Mouse (Mus musculus) right cerebral cortex, postnatal 10 days (tissue): ENCODE measurements around the gene Ncapg2.

Source experiments
- DNase-seq, 2 experiments: peaks; one replicate each; pipeline ENCODE4 v3.0.0; 2021; ENCODE audit warnings: low spot score in 2 of 2

Gene Ncapg2

DNA sequence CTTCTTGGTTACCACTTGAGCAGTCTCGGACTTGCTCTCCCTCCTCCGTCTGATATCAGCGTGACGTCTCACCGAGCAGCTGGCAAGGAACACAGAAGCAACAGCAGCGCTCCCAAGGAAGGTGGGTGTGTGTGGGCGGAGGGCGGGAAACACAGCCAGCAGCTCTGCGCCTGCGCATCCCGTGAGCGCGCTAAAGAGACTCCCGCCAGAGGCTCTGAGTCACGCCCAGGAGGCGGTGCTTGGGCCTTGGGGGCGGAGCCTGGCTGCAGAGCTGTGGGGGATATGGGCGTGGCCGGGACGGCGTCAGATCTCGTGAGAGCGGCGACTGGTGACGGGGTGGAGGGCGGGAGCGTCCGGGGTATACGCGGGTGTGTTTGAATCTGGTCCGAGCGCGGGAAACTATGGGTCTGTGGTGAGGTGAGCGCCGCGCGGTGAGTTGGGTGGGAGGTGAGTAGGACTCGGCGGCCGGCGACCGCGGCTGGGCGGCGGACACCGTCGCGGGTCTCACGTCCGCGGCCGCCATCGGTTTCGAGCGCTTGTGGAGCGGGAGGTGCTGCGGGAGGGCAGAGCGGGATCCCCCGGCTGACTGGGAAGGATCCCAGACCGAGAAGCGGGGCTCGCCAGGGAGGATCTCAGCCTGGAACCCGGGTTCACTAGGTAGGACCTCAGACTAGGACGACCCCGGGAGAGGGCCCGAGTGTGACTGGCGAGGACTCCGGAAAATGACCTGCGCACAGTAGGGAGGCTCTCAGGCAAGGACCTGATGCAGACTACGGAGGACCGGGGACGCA lies at the start of gene Ncapg2:
TSS of gene Ncapg2 (plus strand) at position 358 of the 791 bp plus-strand sequence.
- DNase-seq: peak; percentile 99

DNA sequence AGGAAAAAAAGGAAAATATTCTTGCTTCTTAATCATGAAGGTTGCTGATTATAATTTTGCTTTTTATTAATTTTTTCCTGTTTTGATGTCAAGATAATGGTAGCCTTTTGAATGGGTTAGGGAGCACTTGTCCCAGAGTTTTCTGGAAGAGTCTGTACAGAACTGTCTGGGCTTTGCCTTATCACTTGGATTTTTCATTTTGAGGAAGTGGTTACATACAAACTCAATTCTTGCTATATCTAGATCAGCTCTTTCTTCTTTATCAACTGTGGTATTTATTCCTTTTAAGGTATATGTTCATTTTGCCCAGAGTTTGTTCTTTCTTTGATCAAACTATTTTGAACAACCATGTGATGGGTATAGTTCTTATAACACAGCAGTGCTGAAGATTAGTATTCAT lies 43.1 kb upstream of the Ncapg2 start:
- no peak for DNase-seq

DNA sequence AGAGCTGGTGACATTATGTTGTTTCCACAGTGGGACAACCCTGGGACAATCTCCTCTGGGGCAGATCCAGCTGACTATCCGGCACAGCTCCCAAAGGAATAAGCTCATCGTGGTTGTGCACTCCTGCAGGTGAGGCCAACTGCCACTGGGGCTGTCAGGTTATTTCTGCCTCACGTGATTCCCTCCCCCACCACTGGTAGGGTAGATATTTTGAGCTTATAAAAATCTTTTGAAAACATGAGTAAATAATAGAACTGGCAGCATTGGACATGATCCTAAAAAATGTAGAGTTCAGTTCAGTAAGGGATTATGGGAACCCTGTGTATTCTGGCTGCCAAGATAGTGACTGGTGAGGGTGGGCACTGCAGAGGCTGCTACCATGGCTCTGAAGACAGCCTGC lies 38.3 kb upstream of the Ncapg2 start:
- DNase-seq: no peak

DNA sequence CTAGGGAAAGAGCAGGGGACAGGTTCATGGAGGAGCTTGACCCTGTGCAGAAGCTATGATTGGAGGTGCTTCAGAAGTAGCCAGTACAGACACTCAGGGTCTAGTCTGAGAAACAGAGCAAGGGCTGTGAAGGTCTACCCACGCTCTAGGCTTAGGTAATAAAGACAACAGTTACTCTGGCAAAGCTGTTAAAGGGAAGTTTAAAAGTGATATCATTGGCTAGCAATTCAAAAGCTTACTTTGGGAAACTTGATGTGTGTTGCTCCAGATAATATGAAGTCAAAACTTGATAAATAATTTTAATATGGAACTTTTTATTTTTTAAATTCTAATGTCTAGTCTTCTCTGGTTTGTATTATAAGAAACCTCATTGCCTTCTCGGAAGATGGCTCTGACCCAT lies 37.9 kb upstream of the Ncapg2 start:
- no peak for DNase-seq

DNA sequence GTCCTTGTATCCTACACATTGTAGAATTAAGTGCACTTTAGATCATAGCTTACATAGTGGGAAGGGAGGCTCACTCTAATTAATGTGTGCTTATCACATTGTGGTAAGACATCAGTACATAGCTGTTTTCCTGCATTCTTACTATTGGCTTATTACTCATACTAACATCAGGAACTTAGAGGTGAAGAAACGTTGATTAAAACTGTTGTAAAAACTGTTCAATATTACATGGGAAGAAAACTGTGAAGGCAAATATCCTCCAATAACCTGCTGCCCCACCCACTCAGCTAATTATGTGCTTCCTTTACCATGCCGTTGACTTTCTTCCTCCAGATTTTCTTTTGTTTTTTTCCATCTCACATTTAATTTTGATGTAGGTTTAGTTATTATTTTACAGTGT lies 36.3 kb upstream of the Ncapg2 start:
- no peak for DNase-seq

DNA sequence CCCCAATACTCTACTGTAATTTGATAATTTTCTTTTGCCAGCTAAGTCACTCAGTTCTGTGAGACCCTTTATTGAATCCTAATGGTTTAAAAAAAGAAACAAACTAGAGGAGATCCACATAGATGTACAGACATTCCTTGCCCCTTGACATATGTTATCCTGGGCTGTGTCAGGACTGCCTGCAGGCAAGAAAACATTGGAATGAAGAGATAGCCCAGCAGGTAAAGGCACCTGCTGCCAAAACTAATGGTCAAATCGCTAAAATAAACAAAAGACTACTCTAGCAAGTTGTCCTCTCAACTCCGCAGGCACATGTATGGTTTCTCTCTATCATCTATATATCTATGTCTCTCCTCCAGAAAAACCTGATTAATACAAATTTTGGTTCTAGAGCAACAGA lies 22.1 kb upstream of the Ncapg2 start:
- no peak for DNase-seq

DNA sequence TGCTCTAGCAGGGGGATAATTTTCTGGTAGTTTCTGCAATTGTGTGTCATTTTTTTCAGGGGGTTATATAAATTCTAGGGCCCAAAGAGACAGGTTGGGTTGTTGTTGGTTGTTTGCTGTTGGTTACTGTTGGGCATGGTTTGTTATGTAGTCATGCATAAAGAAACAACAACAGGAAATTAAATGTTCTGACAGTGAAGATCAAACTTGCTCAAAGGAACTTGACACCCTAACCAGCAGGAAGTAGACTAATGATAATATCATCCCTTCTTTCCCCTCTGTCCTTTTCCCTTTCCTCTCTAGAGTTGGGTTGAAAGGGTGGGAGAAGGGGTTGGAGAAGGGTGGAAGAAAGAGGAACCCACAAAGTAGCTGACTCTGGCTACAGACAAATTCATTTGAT lies 21.2 kb upstream of the Ncapg2 start:
- DNase-seq: no peak

DNA sequence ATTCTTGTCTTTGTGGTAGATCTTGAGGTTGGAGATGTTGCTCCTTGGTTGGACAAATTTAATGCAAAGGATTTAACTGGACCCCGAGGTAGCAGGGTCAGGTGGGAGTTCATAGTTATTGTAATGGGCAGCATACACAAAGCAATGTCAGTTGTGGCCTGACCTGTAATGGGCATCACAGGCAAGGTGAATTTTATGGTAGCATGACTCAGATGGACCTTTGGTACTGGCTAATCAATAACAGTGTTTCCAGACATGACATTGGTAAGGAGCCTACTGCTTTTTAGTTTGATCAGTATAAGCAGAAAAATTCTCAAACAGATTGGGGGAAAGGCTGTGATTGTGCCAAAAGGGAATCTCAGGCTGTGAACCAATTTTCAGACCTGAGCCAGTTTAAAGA lies 18.4 kb upstream of the Ncapg2 start:
- no peak for DNase-seq

DNA sequence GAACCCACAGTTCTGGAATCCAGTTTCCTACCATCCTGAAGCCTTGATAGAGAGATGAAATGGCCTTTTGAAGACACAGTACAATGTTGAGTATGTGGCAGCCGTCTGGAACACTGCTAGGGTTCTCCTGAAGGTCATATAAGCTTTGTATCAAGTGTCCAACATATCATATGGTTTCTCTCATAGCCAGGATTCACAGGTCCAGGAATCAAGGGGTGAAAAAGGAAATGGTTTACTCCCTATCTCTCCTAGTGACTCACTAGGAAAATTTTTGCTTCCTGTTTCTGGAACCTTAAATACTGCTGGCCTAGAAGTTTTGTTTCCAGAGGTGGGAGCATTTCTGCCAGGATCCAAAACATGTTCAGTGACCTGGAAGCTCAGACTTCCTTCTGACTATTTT lies 15.3 kb upstream of the Ncapg2 start:
- DNase-seq: no peak

DNA sequence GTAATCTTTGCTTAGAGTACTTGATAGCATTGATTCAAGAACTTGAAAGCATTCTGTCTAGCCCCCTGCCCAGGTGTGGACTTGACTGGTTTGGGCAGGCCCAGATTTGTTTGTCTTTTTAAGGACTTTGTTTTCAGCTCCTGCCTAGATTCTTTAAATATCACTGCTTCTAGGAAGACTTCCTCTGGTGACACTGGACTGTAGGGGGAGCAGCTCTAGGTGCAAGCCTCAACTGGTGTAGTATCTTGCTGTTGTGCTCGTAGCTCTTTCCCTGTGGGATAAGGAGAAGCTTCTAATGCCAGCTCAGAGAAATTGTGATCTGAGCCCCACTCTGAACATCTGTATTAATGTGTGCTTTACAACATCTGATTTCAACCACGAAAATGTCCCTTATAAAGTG lies 10.9 kb upstream of the Ncapg2 start:
- DNase-seq: no peak

DNA sequence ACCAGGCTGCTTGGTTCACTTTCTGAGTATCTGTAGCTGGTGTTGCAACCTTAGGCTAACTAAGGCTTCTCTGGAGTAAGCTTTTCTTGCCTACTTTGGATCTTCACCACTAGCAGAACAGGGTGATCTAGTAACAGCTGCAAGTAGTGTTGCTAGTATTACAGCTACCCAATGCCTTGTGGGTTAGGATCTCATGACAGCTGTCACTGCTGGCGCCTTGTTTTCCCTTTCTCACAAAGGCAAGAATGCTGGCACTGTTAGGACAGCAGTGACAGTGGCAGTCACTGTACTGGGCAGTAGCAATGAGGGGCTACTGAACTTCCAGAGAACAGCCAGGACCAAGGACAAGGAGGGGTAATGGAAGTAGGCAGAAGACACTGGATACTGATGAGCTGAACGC lies 9.9 kb upstream of the Ncapg2 start:
- DNase-seq: no peak

DNA sequence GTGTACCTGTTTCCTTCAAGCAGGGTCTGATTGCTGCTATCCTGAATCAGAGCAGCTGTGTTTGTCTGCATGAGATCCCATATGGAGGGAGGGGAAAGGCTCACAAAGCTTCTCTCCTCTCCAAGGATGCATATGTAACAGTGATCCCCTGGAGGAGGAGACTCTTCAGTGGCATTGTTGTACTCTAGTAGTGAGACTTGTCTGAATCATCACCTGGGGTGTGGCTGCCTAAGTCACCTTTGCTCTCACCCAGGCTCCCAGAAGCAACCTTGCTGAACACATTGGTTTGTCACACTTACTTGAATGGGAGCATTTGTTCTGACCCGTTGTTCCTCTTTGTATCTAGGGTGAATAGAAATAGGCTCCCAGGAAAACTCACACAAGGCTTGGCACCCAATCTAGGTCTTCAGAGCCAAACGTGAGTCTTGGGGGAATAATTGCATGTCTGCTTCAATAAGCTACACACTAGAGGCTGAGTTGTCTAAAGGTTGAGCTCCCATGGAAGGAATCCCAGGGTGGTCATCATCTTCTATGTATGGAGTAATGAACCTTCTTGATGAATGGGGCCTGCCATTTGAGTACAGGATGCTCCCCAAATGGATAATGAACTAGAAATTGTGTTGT lies 9.0 kb upstream of the Ncapg2 start:
- DNase-seq: no peak

DNA sequence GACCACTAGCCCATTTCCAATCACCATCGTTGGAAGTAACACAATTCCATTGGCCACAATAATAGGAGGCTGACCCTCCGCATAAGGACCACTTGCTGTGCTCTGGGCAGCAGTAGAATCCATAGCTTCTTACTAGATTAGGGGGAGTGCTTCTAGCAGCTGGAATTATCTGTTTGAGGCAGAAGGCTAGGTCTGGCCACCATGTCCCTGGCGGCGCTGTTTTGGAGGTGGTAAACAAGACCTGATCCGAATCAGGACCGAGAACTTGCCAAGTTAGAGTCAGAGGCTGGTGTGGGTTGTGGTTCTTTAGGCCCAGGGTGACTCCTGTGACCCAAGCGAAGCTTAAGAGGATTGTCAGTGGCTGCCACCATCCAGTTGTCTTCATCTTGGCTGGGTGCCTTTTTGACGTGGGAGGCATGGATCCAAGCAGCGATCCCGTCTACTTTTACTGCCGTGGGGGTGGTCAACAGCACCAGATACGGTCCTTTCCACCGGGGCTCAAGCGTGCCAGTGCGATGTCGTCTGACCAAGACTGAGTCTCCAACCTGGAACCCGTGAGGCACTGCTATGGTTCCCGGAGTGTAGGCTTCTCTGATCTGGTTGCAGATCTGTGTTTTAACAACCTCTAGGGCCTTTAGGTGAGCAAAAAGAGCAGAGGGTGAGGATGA lies 1.1 kb upstream of the Ncapg2 start:
- peak; percentile 40 to 49 for DNase-seq

DNA sequence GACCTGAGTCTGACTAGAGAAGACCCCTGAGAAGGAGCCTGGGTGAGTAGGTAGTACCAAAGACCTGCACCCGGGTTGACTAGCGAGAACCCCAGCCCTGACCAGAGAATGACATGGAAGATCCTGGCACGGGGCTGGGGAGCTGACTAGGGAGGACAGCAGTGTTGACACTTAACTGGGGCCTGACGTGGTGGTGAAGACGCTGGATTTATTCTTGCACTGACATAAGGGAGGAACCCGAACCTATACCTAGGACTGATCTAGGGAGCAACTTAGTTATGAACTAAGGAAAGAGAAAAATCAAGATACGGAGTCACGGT lies 594 bp downstream of the Ncapg2 start:
- DNase-seq: no peak

DNA sequence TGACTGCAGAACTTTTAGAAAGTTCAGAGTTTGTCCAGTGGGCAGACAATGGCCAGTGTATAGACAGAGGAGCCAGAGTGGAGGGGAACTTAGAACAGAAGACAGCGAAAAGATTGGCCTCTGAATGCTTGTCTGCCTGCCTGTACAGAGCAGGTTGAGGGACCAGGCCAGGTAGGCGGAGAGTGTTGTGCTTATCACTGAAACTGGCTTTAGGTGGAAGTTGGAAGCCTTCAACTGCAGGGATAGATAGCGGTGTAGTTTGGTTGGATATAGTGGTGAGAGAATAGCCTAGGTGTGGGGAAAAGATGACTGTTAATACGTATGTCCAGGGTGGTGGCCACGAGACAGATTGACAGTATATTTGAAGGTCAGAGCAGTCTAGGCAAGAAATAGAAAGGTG lies 2.7 kb downstream of the Ncapg2 start:
- no peak for DNase-seq

DNA sequence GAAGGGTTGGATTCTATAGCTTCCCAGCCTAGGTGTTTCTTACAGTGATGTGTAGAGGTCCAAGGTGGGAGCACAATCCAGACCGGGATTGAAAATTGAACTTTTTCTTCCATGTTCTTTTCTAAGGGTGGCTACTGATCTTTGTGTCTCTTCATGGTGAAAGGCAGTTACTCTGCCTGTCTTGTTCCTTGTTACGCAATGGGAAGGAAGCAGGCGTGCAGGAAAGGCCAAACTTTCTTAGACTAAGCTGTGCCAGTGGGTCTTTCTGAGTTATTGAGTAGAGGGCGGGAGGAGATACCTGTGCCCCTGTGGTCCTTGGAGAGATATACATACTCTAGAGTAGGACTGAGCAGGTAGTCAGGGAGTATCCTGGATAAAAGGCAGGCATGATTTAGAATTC lies 9.7 kb downstream of the Ncapg2 start:
- DNase-seq: no peak

DNA sequence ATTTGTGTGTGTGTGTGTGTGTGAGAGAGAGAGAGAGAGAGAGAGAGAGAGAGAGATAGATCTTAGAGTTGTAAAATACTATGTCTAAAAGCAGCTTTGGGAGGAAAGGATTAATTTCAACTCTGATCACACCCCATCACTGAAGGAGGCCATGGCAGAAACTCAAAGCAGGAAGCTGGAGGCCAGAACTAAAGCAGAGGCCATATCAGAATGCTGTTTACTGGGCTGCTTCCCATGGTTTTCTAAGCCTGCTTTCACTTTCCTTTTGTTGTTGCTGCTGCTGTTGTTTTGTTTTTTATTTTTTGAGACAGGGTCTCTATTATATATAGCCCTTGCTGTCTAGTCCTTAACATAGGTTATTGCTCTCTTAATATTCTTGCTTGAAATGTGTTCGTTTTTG lies 11.3 kb downstream of the Ncapg2 start:
- DNase-seq: no peak

DNA sequence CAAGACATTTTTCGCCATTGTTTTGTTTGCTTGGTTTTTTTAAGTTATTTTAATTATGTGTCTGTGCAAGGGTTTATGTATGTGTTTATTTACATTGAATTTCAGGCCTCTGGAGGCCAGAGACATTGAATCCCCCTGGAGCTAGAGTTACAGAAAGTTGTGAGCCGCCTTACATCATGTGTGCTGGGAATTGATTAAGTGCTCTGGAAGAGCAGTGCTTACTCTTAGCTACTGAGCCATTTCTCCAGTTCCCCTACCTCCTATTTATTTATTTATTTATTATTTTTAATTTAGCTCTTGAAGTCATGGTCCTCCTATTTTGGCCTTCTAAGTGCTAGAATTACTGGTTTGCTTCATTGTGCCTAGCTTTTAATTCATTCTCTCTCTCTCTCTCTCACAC lies 16.5 kb downstream of the Ncapg2 start:
- DNase-seq: no peak

DNA sequence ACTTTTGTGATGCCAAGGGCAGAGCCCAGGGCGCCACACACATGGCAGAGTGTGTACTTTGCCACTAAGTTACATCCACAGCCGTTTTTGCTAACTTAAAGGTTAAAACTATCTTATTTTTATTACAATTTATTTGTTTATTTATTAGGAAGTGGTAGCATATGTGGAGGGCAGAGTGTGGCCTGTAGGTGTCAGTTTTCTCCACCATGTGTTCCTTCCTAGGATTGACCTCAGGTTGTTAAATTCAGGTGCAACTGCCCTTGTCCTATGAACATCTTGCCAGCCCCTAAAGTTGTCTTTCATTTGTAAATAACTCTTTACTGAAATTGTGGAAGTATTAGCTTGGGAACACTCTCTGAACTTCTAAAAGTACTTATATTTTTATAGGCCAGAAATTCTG lies 20.2 kb downstream of the Ncapg2 start:
- no peak for DNase-seq

DNA sequence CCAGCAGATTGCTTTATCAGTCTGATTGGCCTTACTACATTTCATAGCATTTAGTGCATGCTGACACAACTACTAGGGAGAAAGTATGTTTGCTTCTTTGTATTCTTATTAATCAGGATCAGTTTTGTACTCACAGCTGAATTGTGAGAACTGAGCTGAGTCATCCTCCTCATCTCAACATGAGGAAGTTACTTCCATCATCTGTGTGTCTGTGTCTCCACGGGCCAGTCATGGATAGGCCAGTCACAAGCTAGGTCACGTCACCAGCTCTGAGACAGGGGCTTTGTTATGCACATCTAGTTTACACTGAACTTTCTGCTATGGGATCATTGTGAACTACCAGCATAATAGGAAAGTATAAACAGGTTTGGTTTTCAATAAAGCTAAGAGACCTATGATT lies 28.5 kb downstream of the Ncapg2 start:
- no peak for DNase-seq

DNA sequence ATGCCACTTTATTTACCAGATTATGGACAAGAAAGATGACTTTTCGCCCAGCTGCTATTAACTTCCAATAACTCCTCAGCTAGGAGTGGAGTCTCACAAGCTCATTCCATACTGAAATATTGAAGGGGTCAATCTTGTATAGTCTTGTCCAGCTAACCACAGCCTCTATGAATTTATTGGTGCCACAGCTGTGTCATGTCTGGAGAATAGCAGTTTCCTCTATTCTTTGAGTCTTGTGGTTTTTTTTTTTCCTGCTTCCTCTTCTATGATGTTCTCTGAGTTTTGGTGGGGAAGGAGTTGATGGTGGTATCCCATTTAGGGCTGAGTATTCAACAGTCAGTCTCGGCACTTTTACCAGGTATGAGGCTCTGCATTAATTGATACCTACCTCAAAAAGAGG lies 30.0 kb downstream of the Ncapg2 start:
- DNase-seq: no peak

DNA sequence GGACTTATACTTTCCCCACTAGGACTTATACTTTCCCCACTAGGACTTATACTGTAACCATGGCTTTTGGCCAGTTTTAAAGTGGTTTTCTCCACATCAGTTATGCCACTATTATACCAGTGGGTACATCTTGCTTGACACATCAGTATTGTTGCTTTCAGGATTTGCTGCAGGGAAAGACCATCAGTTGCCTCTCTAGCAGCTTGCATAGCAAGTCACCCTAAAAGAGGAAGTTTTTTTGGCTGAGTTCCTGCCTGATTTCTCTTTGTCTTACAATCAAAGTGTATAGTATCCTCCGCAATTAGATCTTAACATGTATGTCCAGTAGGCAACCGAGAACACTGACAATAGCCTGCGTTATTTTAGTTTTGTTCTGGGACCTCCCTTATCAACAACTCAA lies 30.9 kb downstream of the Ncapg2 start:
- no peak for DNase-seq

DNA sequence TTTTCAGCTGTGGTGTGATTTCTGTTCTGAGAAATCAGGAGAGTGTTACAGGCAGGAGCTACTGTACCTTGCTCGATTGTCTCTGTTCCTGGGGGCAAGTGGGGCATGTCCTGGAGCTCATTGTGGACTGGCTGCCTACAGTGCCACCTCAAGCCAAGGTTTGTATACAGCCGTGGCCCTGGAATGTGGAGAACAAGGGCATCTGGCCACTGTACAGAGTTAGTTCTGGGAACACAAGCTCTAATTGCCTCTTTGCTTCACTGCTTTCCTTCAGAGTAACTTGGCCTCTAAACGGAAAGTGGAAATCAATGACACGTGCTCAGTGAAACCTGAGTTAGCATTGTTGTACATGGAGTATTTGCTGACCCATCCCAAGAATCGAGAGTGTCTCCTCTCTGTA lies 33.4 kb downstream of the Ncapg2 start:
- DNase-seq: no peak
